Mouse (Mus musculus): ENCODE data around the gene Tmx4.
"Not testable (repeated sequence)": the region's sequence is repeated elsewhere in the genome, so short reads cannot be mapped to it uniquely, and the experiment has no call there.

The Tmx4 gene

DNA sequence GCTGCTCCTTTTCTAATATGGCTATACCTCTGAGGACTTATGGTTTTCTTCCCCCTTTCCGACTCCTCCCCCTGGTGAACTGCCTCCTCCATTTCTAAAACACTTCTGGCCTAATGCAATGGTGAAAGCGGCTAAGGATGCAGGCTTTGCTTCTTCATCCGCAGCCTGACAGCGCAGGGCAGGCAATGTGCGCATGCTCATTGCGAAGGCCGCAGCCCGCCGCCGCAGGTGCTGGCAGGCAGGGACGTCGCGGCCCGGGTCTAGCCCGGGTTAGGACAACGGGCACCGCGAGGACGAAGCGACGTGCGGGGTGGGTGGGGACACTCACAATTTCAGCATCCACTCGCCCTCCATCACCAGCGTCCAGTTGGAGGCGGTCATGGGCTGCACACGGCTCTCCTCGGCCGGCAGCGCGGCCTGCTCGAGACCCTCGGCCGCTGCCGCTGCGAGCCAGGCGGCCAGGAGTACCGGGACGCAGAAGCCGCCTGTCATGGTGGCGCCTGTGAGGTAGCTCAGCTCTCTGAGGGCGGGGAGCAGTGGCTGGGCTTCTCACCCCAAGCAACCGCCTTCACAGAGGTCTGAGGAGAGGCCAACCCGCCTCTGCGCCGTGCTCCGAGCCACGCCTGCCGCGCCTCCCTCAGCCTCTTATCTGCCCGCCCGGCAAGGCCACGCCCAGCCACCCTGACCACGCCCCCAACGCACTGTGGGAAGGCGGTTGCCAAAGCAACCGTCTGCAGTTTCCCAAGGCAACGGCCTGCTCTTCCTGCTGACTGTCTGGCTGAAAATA, at the start of gene Tmx4:
Tmx4 (minus strand) TSS at position 632 of the 787 bp plus-strand sequence.
- DNase-seq: peak; percentile 98

DNA sequence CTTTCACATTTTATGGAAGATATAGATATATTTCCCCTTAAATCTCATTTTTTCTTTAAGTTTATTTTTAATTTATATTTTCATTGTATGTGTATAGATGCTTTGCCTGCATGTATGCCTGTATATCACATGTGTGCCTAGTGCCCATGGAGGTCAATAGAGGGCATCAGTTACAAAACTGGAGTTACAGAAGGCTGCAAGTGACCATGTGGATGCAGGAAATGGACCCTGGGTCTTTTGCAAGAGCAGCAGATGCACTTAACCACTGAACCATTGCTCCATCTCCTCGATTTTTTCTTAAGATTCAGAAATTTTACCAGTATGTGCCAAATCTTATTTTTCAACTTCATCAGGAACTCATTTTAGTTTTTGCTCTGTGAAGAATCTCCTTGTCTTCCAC, 48.2 kb upstream of the Tmx4 start:
- no peak for DNase-seq

DNA sequence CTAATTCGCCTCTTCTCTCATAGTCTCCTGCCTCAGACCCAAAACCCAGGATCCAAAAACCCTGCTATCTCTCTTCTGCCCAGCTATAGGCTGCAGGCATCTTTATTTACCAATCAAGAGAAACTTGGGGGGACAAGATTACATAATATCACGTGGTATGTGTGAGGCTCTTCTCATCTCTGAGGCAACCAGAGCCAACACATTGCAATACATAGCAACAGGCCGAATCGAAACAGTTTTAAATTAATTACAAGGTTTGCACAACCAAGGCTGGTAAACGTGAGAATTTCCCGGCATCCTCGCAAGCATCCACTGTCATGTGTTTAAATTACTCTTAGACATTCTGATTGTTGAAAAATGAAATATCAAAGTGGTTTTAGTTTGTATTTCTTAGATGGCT, 47.1 kb upstream of the Tmx4 start:
- DNase-seq: no peak

DNA sequence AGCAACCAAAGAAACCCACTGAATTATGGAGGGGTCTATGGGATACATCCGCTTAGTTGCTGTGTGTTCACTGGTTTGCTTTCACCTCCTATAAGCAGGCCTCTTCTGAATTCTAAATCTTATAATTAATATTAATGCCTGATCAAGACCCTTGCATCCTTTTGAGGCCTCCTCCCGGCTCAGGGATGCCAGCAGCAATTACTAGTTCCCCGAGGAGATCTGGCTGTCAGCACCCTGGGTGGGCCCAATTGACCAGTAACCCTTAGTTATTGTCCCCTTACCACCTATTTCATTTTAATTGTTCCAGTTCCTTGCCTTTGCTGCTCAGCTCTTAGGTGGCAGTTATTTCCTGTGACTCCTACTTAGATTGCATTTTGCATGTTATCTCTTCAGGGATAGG, 38.4 kb upstream of the Tmx4 start:
- no peak for DNase-seq

DNA sequence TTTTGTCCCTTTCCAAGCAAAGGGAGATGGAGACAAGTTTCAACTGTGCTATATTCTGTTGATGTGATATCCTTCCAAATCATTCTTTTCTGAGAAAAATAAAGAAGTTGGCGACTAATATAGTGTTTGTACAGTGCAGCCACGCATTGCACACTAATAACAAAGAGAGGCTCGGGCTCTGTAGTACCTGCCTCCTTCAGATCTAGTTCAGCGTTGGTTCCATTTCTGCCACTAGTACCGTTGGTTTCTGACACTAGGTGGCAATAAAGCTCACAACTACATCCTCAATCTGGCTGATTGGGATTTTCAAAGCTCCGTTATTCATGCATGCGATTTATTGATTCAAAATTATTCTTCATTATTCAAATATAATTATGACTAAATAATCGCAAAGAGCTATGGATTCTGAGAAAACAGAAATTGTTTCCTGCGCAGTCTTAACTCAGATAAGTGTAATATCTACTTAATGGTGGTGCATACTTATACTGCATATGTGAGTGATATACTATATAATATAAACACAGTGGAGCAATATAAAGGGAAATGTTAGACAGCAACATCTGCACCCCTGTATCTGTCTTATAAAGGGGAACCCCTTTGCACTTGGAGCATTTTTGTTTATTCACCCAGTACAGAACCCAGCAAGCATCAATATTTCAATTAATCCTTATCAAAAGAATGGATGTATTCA, 37.5 kb upstream of the Tmx4 start:
- no peak for DNase-seq

DNA sequence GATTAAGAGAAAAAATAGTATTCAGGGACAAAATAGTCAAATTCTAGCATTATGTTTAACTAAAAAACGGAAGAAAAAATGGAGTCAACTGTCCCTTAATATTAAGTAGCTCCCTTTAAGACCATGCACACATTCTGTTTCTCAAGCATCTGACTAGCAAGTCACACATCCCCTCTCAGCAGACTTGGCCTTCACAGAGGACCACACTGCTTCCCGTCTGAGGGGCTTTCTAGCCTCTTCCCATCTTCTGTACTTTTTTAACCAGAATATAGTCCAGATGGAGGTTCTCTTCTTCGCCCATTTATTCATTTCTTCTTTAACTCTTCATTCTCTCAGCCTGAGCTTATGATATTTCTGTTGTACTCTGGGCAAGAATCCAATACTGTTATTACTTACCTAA, 35.6 kb upstream of the Tmx4 start:
- no peak for DNase-seq

DNA sequence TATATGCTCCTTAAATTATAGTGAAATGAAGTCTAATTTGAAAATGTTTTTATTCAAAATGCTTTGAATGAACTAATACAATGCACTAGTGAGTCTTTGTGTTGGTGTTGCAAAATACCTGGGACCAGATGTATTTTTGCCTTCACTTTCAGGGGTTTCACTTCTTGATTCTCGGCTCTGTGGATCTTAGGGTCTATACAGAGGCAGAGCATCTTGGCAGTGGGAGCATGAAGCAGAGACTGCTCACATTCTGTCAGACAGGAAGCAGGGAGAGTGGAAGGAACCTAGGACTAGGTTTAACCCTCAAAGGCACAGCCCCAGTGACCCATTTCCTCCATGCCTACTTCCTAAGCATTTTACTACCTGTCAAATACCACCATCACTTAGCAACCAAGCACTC, 31.5 kb upstream of the Tmx4 start:
- no peak for DNase-seq

DNA sequence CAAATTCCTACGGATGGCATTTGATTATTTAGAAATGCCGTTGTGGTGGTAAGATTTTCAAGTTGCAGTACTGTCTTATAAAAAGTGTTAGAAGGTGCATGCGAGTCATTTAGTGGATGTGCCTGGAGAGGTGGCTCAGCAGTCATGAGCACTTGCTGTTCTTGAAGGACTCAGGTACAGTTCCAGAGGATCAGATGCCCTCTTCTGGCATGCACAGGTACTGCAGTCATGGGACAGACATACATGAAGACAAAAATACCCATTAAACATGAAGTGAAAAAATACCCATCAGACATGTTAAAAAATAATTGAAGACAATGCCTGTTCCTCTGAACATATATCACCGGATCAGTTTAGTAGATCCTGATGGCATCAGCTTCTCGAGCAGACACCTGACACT, 29.7 kb upstream of the Tmx4 start:
- DNase-seq: peak; percentile 16

DNA sequence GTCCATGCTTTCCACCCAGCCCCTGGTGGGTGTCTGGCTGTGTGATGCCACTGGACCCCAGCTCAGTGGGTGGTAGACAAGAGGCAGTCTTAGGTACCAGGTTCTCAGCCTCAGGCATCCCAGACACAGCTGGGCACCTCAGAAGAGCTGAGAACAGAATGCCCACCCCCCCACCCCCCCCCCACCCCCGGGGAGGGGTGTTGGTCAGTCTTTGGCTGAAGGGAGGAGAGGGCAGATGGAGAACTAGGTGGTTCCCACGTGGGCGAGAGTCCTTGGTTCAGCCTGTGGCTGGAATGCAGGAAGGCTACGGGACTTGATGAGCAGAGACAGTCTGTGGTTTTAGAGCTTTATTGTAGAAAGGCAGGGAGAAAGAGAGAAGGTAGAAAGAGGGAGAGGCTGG, 12.5 kb upstream of the Tmx4 start:
- DNase-seq: no peak

DNA sequence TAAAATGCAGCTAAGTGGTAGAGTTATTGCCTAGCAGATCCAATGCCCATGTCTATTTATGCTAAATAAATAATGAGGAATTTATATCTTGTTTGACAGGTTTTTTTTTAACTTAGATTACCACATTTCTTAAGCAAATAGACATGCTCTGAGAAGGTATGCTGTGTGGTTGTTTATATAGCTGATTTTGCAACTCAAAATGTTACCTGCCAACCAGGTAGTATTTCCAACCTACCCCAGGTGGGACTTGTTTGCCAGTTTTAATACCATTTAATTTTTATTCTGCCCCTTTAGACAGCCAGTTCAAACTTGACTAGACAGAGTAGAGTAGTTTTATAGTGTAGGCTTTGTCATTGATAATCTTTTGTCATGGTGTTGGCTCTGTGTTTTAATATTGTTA, 10.7 kb upstream of the Tmx4 start:
- DNase-seq: no peak

DNA sequence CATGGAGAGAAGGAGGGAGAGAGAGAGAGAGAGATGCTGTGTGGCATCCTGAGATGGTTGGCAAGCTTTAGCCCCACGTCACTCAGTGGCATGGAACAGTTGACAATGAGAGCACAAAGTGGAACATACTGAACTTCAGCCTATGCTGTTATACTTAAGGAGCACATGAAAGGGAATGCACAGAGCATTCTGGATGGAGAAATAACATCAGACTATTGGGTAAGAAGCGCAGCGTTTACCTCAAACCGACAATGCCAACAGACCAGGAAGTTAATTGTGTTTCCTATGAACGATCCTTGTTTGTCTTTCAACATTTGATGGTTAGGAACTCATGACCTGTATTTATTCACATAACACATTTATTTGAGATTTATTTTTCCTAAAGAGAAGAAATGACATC, 8.8 kb upstream of the Tmx4 start:
- DNase-seq: no peak

DNA sequence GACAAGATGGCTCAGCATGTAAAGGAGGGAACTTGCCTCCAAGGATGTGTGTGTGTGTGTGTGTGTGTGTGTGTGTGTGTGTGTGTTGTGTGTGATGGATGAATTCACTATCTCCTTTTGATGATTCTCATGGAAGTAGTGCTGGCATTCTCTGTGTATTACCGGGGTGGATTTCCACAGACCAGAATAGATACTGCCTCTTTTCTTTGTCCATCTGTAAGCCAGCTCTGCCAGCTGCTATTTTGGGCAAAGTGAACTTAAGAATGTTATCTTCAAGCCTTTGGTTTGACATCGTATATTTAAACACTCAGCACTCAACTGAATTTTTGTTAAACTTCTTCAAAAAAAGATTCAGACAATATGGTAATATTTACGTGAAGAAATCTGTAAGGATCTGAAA, 5.1 kb upstream of the Tmx4 start:
- no peak for DNase-seq

DNA sequence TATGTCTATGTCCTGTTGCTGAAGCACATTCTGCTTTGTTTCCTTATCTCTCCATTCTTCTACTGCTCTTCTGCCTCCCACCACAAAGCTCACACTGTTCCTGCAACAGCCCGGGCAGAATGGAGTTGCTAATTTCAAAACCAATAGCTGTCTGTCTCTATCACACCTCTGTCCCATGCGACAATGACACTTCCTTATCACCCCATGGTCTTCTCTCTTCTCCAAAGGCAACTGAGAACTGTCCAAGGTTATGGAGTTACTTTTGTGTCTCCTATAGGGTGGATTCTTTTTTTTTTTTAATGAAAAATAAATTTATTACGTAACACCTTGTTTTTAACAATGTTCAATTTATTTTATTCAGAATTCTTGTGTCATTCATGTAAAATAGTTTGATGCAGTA, 1.8 kb upstream of the Tmx4 start:
- DNase-seq: no peak

DNA sequence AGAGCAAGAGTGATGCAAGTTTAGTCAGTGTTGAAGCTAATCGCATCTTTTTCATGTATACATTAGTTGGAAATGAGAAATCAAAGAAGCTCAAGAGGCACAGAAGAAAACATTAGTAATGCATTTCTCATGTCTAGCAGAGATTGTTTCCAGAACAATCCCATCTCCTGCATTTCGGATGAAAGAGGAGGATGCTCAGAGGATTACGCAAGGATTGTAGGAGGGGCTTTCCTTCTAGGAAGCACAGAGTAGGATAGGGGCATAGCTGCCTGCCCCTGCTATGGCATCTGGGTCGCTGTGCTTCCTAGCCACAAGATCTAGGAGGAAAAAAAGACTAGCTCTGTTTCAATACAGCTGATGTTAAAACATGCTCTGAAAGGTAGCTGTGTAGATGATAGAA, 1.2 kb upstream of the Tmx4 start:
- DNase-seq: no peak

DNA sequence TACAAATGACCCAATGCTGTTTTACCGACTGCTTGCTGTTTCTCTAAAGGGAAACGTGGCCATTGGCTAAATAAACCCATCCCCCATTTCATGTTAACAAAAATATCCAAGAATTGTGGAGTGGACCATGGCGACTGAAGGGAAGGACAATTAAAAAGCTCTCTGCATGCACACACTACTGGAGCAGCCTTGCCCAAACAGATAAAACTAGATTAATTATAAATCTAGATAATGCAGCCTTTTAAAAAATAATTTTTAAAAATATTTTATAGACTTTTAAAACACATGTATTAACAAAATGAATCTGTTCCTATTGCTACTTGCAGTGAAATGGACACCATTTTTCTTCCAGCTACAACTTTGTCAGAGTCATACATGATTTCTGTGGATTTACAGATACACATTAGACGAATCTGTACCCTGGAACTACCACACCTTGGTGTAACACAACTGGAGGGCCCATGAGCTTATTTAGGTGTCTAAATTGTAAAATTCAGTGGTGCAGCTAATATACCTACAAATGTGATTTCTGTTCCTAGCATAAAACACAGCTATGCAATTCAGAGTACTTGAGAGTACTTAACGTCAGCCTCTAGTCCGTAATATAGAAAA, 462 bp upstream of the Tmx4 start:
- DNase-seq: no peak

DNA sequence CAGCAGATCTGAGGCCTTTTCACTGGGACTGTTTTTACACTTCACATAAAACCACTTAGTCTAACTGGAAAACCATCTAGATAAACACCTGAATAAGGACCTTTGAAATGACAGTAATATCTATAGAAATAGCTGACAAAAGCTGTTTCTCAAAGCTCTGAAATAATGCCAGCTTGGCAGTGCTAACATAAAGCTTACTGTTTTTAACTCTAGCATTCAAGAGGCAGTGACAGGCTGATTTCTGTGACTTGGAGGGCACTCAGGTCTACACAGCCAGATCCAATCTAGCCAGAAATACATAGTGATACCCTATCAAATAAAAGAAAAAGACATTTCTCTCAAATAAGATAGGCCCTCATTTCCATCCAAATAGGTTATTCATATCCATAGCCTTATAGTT, 1.6 kb downstream of the Tmx4 start:
- DNase-seq: no peak

DNA sequence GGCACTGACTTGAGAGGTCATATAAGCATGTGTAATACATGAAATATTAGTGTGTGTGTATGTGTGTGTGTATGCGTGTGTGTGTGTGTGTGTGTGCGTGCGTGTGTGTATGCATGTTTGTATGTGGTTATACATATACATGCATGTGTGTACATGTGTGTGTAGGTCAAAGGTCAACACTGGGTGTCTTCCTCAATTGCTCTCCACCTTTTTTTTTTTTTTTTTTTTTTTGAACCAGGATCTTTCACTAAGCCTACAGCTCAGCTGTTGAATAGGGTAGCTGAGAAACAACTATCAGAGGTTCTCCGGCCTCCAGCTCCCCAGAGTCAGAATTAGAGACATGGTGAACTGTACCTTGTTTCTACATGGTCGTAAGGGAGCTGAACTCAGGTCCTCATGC, 2.6 kb downstream of the Tmx4 start:
- DNase-seq: no peak

DNA sequence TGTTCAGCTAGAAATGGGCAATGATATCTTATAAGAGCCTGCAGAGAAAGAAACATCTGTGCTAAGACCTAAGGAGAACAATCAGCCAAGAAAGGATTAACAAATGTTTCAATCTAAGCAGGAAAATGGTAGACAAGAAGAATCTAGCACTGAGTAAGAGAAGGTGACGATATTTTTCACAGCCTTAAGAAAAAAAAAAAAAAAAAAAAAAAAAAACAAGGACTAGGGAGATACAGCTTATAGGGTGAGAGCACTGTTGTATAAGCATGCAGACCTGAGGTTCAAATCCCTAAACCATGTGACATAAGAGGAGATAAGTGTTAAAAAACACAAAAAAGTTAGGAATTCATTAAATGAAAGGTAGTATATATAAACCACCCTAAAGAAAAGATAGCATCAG, 3.5 kb downstream of the Tmx4 start:
- DNase-seq: no peak

DNA sequence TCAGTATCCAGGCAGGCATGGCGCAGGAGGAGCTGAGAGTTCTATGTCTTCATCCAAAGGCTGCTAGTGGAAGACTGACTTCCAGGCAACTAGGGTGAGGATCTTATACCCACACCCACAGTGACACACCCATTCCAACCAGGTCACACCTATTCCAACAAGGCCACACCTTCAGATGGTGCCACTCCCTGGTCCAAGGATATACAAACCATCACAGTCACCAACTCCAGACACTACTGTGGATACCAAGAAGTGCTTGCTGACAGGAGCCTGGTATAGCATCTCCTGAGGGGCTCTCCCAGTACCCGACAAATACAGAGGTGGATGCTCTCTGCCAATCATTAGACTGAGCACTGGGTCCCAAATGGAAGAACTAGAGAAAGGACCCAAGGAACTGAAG, 15.4 kb downstream of the Tmx4 start:
- DNase-seq: not testable (repeated sequence)

DNA sequence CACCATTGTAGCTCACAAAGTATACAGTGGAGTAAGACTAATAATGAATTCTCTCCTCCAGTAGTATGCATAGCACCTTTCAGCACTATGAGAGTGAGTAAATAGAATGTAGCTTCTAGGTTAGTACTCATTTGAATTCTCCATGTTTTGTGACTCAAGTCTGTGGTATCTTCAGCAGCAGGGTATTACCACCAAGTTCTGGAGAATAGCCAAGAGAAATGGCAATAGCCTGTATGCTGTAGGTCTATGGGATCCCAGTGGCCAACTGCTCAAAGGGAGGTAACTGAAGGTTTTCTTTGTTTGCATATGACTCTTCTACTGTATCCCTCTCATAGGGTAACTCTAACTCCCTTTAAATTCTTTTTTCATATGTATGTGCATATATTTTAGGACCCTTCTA, 39.0 kb downstream of the Tmx4 start:
- DNase-seq: no peak

DNA sequence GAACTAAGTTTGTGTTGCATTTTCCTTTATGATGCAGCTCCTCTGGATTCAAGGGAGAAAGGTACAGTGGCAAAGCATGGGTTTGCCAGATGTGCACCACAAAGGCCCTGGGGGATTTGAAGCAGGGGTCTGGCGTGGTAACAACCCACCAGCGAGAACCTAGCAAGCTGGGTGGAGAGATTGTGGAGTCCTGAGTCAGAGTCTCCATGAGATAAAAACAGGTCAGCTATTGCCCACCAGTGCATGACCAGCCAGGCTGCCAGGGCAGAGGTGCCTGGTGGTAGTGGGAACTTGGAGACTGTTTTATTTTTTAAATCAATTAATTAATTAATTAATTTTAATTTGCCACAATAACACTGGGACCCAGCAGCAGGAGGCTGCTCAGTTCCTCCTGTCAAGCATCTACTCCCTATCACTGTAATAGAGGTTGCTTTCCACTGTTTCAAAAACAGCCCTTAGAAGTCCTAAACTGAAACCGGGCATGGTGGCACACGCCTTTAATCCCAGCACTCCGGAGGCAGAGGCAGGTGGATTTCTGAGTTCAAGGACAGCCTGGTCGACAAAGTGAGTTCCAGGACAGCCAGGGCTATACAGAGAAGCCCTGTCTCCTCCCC, 52.8 kb downstream of the Tmx4 start:
- no peak for DNase-seq

DNA sequence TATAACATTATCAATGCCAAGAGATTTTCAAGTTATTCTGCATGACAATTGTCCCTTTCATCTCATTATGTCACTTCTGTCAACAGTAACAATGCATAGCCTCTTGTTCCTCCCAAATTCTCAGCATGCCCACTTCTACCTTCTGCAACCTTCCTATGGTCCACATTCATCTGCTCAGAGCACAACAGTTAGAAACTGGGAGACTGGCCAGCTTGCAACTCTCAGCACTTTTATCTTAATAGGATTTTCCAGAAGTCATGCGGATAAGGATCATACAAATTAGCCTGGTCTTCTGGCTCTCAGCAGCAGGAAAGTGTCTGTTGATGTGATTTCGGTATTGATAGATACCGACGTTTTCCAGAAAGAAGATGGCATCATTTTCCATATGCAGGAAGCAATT, 58.7 kb downstream of the Tmx4 start:
- no peak for DNase-seq

DNA sequence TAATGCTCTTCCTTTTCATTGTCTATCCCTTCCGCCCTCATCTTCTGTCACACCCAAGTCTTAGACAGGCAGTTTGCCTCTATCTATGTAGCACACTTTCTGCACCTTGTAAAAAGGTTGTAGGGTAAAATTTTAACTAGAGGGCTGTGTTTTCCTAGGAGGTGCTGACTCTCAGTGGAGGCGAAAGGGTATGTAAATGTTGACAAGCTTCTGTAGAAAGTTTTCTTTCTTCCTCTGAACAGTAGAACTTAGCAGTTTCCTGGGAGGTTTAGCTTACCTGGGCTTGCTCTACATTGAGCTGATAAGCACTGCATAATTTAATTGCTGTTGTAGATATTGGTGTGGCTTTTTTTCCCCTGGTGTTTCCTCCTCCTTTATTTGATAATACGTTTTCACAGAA, 84.5 kb downstream of the Tmx4 start:
- DNase-seq: no peak

DNA sequence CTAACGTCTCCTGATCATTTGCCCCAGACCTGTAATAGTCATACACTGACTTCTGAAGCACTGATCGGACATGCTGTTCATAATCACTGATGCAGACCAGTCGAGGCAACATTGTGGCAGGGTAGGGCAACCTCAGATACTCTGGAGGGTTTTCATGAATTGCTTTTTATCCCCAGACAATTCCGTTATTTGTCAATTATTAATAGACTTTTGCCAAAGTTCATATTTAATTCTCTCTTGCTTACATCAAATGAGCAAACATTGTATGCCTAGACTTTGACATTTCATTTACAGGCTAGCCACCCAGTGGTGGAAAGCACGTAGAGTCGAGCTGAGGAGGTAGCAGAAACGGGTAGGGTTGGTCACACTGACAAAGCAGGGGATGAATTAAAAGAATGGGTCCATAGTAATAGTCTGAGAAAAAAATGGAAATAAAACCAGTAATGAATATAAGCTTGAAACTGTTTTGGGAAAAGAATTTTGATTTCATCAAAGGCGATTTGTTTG, 89.7 kb downstream of the Tmx4 start, which contains the start of gene Hao1:
Hao1 (minus strand) TSS at position 148 of the 507 bp plus-strand sequence.
- no peak for DNase-seq
